Mouse (Mus musculus) myocyte (in vitro differentiated cells): ENCODE measurements around the gene Svop.

Experiments used
- CEBPB ChIP-seq: IDR thresholded peaks from 2 replicates; pipeline ENCODE4 v1.6.1; 2011; ENCODE audit warnings: mild to moderate bottlenecking, moderate library complexity; ENCODE audit not compliant: poor library complexity, insufficient read depth, severe bottlenecking
- E2F4 ChIP-seq: IDR thresholded peaks from one replicate; pipeline ENCODE4 v1.6.1; 2011; ENCODE audit warnings: mild to moderate bottlenecking, control low read depth, moderate library complexity; ENCODE audit not compliant: insufficient read depth
- MYOD1 ChIP-seq, 3 experiments: IDR thresholded peaks; one replicate each; pipeline ENCODE4 v1.6.1; 2011; ENCODE audit warnings: control low read depth in 2 of 3, low read depth in 2 of 3, mild to moderate bottlenecking in 2 of 3, moderate library complexity in 1 of 3; ENCODE audit not compliant: insufficient read length in 2 of 3, control insufficient read depth in 1 of 3
- POLR2A ChIP-seq: IDR thresholded peaks from one replicate; pipeline ENCODE4 v1.6.1; 2011; ENCODE audit warnings: low read depth, mild to moderate bottlenecking, control low read depth, moderate library complexity; ENCODE audit not compliant: insufficient read length
- TCF12 ChIP-seq: IDR thresholded peaks from one replicate; pipeline ENCODE4 v1.6.1; 2011; ENCODE audit warnings: mild to moderate bottlenecking, control low read depth; ENCODE audit not compliant: poor library complexity, insufficient read depth, severe bottlenecking
- USF1 ChIP-seq: IDR thresholded peaks from one replicate; pipeline ENCODE4 v1.6.1; 2011; ENCODE audit warnings: low read depth, mild to moderate bottlenecking, control low read depth, moderate library complexity

DNA sequence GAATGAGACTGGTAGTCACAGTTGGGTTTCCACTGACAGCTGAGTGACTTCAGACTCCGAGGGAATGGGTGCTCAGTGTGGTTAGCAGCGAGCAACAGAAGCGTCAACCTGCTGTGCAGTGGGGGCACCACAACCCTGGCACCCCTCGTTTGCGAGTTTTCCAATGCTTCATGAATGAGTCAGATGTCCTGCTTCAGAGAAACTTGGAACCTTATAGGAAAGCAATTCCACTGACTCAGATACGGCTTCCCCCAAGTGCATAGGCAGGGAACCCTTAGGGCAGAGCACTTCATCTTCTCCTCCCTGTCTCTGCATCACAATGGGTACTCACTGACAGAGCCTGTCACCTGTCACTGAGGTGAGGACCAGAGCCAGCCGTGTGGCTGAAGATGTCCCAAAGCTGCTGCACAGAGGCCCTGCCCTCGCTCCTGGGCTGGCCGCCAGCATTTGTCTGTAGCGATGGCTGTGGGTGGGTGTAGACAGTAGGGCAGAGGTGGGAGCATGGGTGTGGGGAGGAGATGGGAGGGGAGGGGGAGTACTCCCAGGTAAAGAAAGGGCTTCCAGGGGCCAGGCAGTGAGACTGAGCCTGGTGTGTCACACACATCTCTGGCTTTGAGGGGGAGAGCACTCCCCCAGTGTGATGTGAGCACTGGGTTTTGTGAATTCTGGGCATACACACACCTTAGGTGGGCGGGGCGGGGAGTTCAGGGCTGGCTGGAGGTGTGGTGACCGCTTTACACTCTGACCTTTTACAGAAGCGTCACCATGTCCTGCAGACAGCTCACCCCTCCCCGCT, 46.3 kb upstream of the Svop start:
- no peak for TF ChIP-seq USF1
- no peak for TF ChIP-seq POLR2A
- TF ChIP-seq MYOD1 (IDR thresholded peaks at IDR 0.05; ENCODE audit: control insufficient read depth in 1 of 3, insufficient read length in 2 of 3, low read depth in 2 of 3): no peak
- TF ChIP-seq E2F4: no peak
- no peak for TF ChIP-seq TCF12
- TF ChIP-seq CEBPB: no peak
